Mouse (Mus musculus) spleen, postnatal 10 days (tissue): ENCODE measurements around the gene Cenpa.
"Not testable (repeated sequence)": the region's sequence is repeated elsewhere in the genome, so short reads cannot be mapped to it uniquely, and the experiment has no call there.

ENCODE experiments used
- DNase-seq, 2 experiments: peaks; one replicate each; pipeline ENCODE4 v3.0.0; 2021 to 2022; ENCODE audit warnings: low spot score in 2 of 2

The Cenpa gene

GRCm38 (mm10) chr5:30678722-30679296 lies 12.2 kb downstream of the Cenpa start:
- no peak for DNase-seq

GRCm38 (mm10) chr5:30679593-30679992 lies 13.0 kb downstream of the Cenpa start:
- no peak for DNase-seq

GRCm38 (mm10) chr5:30681970-30682369 lies 15.4 kb downstream of the Cenpa start:
- DNase-seq, result no peak

GRCm38 (mm10) chr5:30682967-30683600 lies 16.5 kb downstream of the Cenpa start:
- DNase-seq, result no peak

GRCm38 (mm10) chr5:30683993-30684392 lies 17.4 kb downstream of the Cenpa start:
- DNase-seq, result no peak

GRCm38 (mm10) chr5:30686781-30687180 lies 20.2 kb downstream of the Cenpa start:
- DNase-seq, result no peak

- no peak for DNase-seq
Observed at GRCm38 (mm10) chr5:30700361-30701000, 33.9 kb downstream of the Cenpa start.

- DNase-seq, result not testable (repeated sequence)
Observed at GRCm38 (mm10) chr5:30701373-30701772, 34.8 kb downstream of the Cenpa start.

- no peak for DNase-seq
Observed at GRCm38 (mm10) chr5:30701866-30702265, 35.3 kb downstream of the Cenpa start.

- DNase-seq, result peak; percentile 31 to 76
Observed at GRCm38 (mm10) chr5:30709744-30710383, 43.3 kb downstream of the Cenpa start.

GRCm38 (mm10) chr5:30710486-30710885 lies 43.9 kb downstream of the Cenpa start:
- DNase-seq, result no peak

- peak; percentile 20 to 53 for DNase-seq
Observed at GRCm38 (mm10) chr5:30711147-30712001, 44.8 kb downstream of the Cenpa start, which contains the start of gene Dpysl5. Dpysl5 (plus strand) TSS chr5:30711564.

GRCm38 (mm10) chr5:30712002-30712390 lies 45.4 kb downstream of the Cenpa start:
- DNase-seq, result no peak

GRCm38 (mm10) chr5:30712441-30713298 lies 46.1 kb downstream of the Cenpa start:
- peak in 1 of 2 experiments; percentile 14 for DNase-seq

- no peak for DNase-seq
Observed at GRCm38 (mm10) chr5:30713299-30713675, 46.7 kb downstream of the Cenpa start.

GRCm38 (mm10) chr5:30713691-30714090 lies 47.1 kb downstream of the Cenpa start:
- DNase-seq, result no peak

GRCm38 (mm10) chr5:30716311-30716710 lies 49.7 kb downstream of the Cenpa start:
- DNase-seq, result no peak

- no peak for DNase-seq
Observed at GRCm38 (mm10) chr5:30717506-30717905, 50.9 kb downstream of the Cenpa start.

GRCm38 (mm10) chr5:30717991-30718703 lies 51.6 kb downstream of the Cenpa start:
- no peak for DNase-seq

GRCm38 (mm10) chr5:30721935-30722334 lies 55.4 kb downstream of the Cenpa start:
- no peak for DNase-seq
